Mouse (Mus musculus) left cerebral cortex, postnatal 14 days (tissue): ENCODE results near the gene Elmo1. TPM values are rescaled to one million over a fixed set of nuclear protein-coding genes. Genes with fewer than 3 reads are reported as not detected.
A peak's percentile ranks its signal among the peaks of the same experiment; 100 is the strongest.

Experiments used
- DNase-seq, 2 experiments: peaks; one replicate each; pipeline ENCODE4 v3.0.0; 2021 to 2022; ENCODE audit warnings: low spot score in 2 of 2, mixed read lengths in 1 of 2
- intact Hi-C: fragments of 180-260 bp; cut with DNase I; formaldehyde crosslinking; loops from one replicate; pipeline ENCODE4 v1.15.1; 2025
- long read RNA-seq, 2 experiments: library from polyadenylated mRNA; stranded (forward); transcript quantifications; one replicate each; pipeline ENCODE4 v2.0.0; 2021
- total RNA-seq, 2 experiments: library from RNA; stranded (reverse); gene quantifications; 2 replicates each; pipeline ENCODE4 v1.2.3; 2021

Elmo1 gene
- total RNA-seq: 10 to 100 TPM; 48.1 to 52.2 TPM
- long read RNA-seq, experiment 1, full-length matches to known transcripts: 15 of 169 reads
- long read RNA-seq, experiment 1, partial matches to known transcripts: 8 of 169 reads
- long read RNA-seq, experiment 1, other reads (novel, unspliced or antisense): 146 of 169 reads
- long read RNA-seq, experiment 2, full-length matches to known transcripts: 14 of 138 reads
- long read RNA-seq, experiment 2, partial matches to known transcripts: 6 of 138 reads
- long read RNA-seq, experiment 2, other reads (novel, unspliced or antisense): 118 of 138 reads

DNA sequence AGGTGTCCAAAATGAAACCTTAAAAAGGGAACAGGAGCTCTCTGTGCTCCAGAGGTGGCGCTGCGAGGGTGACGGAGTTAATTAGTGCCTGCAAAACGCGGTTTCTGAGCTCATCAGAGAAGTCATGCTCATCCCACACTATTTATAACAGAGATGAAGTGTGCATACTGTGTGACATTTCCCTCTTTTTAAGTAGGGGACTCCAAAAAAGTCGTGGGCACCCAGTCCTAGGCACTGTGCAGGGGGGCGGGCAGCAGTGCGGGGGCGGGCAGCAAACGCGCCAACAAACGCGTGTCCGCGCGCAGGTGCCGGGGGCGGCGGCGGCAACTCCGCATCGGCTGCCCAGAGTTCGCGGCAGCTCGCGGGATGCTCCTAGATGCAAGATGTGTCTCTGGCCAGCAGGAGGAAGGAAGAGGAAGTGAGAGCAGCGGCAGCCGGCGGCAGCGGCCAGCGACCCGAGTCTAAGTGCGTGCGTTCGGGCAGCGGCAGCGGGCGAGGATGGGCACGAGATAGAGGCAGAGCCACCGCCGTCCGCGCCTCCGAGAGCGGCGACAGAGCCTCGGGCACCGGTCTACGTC lies at the start of gene Elmo1:
Gene Elmo1, plus strand, starts transcription at position 464 of the 578 bp plus-strand sequence.
- peak; percentile 59 to 65 for DNase-seq
- intact Hi-C loops: loop anchor here (5.0 to 10.0 kb wide), 4 partner anchors 42 to 185 kb away; no protein-coding TSS in a partner anchor

DNA sequence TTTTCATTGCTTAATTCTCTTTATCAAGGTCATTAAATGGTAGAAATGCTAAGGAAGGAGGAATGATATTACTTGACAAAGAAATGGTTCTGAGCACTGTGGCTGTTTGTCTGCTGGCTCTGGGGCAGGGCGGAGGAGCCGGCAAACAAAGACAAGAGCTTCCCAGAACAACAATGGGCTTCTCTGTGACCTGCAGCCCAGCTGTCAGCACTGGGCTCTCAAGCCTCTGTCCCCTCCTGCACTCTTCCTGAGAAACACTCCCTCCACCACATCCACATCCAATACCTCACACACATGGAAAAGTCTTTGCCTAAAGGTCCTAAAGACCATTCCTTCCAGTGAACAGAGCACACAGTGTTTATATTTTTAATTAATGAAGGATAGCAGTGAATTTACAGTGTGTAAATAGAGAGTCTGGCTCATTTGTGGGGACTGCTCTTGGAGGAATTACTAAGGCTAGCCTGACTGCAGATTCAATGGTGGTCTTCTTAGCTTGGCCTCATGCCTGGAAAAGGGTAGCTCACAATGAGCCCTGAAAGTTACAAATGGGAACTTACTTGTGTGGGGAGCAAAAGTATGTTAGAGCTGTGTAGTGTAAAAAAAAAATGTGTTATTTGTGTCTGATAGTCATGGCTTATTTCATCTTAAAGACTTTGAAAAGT lies 49.1 kb upstream of the Elmo1 start:
- intact Hi-C loops: no loop called here
- DNase-seq: no peak

DNA sequence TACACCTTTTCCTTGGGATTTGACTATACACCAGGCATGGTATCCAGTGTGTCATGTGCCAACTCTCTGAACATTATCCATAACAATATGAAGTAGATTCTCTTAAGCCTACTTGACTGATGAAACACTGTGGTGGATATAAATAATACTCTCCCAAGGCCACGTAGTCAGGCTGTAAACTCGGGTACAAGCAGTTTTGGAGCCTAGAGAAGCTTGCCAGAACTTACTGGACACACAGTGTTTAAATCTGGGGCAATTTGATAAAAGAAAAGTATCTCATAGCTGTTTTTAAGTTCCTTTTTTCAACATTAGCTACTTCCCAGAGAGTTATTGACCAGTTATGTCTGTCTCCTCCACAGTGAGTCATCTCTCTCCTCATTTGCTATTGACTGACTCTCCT lies 47.5 kb upstream of the Elmo1 start:
- intact Hi-C loops: no loop called here
- DNase-seq: no peak

DNA sequence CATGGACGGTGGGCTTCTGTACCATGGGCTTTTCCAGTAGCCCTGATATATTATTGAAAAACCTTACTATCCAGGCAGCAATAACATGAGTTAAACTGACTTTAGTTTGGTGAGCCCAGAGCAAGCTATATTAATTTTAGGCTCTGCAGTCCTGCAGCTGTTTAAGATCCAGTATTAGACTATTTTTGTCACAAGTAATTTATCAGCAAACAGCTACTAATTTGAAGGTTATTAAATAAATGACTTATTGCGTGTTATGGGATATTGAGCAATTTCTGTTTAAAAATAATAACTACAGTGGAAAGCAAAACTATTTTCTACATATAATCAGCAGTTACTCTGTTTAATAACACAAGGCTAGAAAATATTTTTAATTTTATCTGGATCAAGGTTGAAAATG lies 45.0 kb upstream of the Elmo1 start:
- intact Hi-C loops: no loop called here
- no peak for DNase-seq

DNA sequence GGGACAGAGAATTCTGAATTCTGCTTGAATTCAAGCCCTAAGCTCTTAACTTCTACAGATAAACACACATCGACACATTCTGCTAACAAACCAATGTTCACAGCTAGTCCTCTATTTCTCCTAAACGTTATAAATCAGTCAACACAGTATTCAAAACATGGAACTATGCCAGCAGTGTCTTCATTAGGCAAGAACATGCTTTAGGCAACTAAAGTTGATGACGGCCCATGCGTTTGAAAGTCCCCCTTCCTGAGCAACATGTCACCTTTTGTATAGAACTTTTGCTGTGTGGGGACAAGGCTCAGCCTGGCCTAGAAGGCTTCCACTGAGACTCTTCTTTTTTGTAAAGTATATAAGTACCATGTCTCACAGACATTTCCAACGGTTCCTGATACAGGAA lies 44.6 kb upstream of the Elmo1 start:
- intact Hi-C loops: no loop called here
- DNase-seq: no peak

DNA sequence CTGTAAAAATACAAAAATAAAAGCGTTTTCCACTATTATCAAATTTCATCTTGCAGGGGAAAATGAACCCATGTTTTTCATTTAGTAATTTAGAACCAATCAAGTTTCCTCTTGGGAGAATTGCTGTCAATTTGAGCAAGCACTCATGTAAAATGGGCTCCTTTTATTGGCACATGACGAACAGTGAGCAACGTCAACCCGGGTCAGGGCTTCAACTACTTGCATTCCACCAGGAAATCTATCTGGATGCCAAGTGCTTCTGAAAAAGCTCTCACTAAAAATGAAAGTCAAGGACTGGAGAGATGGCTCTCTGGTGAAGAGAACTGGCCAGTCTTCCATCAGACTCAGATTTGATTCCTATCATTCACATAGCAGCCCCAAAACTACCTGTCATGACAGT lies 44.0 kb upstream of the Elmo1 start:
- no peak for DNase-seq
- intact Hi-C loops: no loop called here

DNA sequence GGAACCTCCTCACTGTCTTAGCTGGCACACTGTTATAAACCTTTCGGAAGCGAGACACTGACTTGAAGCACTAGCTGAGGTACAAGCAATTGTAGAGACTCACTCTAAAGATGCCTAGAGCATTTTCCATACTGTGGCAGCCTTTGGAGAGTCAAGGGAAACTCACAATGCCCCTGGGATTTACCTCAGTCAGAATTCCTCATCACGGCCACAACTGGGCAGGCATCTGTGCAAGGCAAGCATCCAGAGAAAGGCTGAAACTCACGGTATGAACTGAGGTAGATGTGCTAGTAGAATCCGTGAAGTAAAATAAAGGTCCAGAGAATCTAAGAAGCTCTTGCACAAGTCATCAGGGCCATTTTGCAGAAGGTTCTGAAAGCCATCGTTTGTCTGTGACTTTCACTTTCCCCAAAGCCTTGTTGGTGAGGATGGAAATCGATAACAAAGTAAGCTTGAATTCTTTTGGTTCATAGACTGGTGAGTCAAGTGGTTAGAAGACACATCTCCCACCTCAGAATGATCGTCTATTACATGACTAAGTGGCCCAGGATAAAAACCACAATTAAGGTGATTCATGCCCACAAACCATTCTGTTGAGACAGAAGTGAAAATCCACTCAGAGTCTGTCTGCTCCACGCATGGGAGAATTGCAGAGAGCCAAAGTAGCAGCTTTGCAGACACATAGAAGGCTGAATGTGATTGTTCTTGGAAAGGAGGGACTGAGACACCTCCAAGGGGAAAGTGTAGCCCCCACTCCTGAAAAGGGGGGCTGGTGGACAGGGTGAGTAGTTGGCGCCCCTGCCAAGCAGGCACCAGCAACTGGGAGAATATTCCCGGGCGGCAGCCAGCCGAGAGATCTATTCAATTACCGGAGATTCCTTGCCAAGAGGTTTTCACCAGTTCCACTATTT lies 42.2 kb upstream of the Elmo1 start:
- DNase-seq: no peak
- intact Hi-C loops: no loop called here

DNA sequence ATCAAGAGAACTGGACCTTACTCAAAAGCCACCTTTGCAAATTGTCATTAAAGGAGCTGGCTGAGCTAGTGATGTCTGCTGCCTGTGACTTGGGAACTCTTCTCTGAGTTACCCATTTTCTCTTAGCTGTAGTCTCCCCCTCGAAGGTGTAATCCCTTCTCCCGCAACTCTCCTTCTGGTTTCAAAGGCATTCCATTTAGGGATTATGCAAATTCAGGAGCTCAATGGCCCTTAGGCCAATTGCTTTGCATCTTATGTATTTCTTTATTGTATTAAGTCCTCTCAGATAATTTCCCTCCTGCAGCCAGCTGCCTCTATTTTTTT lies 41.6 kb upstream of the Elmo1 start:
- DNase-seq: no peak
- intact Hi-C loops: no loop called here

DNA sequence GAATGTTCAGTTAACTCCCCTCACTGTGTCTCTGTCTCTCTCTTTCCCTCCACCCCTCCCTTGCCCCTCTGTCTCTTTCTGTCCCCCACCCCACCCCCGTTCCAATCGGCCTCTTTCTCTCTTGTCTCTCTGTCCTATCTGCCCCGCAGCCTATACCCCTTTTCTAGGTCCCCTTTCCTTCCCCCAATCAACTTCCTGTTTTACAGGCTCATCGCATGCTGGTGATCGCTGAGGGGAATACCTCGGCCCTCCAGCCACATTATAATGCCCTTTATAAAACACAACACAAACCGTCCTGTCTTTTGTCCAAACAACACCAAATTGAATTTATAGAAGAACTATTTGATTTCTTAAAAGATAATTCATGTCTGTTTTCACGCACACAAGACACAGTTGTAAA lies 40.7 kb upstream of the Elmo1 start:
- intact Hi-C loops: no loop called here
- DNase-seq: no peak

DNA sequence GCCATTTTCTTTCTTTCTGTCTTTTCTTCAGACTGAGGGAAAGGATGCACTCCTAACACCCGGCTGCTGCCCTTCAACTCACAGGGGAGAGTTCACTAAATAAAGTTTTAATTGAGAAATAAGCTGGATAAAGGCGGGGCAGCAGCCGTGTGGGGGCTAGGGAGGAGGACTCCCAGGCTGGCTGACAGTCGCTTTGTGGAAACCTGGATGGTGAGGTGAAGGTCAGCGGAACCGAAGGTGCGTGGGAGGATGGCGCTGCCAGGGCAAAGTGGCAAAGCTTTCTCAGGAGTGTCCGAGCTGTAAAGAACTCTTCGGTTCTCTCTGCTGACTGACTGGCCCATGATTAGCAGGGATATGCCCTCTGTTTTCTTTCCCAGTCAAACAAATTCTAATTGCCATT lies 40.2 kb upstream of the Elmo1 start:
- intact Hi-C loops: no loop called here
- DNase-seq: no peak

DNA sequence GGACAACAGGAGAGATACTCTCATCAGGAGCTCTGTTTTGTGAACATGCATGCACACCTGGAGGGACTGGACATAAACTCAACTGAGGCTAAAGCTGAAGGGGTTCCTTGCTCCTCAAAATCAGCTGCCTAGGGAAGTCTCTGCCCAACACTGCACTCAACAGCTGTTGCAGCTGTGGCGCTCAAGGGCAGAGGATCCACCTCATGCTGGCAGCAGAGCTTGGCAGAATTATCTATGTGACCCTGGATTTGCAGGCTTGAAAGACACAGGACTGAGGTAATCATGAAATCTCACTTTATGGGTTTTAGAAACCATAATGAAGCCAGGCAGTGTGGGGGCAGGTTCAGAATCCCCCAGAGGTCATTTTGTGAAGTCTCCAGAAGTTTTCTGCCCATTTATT lies 32.5 kb upstream of the Elmo1 start:
- no peak for DNase-seq
- intact Hi-C loops: no loop called here

DNA sequence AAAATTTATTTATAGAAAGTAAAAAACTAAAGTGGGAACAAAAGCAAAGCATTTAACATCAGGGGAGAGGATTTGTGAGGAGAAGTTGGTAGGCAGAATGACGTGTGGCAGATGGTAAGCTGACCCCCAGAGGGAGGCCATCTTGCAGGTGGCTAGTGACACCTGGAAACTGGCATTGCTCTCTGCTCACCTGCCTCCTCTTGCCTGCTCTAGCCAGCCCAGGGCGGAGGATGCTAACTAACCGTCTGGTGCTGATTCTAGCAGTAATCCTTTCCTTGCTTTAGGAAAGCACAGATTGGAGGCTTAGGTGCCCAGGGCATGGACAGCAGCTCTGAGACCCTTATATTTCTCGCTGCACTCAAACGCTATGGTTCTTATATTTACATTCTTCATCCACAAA lies 29.4 kb upstream of the Elmo1 start:
- intact Hi-C loops: no loop called here
- no peak for DNase-seq

DNA sequence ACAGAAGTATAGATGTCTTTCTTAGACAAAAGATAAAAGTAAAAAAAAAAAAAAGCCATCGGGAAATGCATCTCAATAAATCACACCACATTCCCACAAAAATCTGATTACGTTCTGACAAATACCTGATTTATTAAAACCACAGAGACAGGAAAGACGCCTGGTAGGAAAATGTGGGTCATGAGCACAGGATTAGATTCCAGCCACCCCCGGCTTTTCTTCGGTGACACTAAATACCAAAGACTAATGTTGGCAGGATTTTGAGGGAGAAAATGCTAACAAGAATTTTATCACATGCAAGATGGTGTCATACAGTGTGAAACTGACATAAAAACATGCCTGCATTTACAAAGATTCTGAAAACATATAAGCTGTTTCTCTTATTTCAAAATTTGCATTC lies 27.1 kb upstream of the Elmo1 start:
- intact Hi-C loops: no loop called here
- DNase-seq: no peak

DNA sequence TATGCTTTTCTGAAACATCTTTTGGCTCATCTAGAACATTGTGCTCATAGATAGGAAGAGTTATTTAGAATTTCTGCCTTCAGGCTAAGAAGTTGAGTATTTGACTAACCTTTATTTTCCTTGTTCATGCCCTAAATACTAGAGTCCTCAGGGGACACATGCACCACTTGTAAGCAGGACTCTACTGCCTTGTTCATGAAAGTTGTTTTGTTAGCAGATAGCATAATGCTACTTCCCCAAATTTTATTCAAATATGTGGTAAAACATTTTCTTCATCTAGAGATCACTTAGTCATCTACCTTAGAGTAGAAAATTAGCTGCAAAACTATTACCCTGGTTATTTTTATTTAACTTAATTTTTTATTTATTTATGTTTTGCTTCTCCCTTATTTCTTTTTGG lies 18.4 kb upstream of the Elmo1 start:
- no peak for DNase-seq
- intact Hi-C loops: no loop called here

DNA sequence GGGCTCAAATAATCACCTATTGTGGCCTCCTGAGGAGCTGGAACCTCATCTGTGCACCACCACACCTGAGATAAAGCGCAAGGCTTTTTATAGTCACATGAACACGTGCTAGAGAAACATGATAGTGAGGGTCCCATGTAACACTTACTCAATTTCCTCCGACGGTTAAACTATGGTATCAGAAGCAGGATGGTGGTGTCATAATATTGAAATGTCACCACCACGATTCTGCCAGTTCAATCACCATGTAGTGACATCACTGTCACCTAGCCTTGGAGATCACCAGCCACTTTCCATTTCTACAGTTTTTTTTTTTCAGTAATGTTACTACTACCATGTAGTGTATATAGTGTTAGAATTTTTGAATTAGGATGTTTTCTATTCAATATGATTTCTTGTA lies 17.4 kb upstream of the Elmo1 start:
- DNase-seq: no peak

DNA sequence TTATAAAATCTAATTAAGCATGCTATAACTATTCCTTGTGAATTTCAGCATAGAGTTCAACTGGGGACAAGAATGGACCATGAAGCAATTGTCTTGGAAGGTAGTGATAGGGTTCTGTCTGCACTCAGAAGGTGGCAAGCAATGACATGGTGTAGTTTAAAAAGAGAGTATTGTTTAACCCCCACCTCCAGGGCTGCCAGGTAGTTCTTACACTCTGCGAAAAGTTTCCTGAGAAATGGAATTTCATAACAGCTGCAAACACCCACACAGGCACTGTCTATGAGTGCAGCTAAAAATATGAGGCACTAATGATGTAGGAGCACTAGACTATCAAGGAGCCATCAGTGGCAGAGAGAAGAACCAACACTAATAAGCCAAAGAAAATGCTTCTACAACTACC lies 13.9 kb upstream of the Elmo1 start:
- intact Hi-C loops: no loop called here
- no peak for DNase-seq

More for the DNA sequence above, 17.4 kb upstream of the Elmo1 start:
- intact Hi-C loops: no loop called here

DNA sequence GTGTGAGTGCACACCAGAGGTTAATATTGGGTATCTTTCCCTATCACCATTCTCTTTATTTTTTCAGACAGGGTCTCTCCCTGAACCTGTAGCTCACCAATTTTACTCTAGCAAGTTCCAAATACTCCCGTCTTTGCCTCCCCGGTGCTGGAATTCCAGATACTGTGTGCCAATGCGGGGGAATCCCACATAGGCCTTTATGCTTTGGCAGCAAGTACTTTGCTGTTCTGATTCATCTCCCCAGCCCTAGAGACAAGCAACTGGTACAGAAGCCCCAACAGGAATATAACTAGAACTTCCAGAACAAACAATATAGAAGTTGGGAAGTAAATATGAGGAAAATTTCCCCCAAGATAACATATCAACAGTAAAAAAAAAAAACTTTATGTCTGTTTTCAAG lies 13.2 kb upstream of the Elmo1 start:
- intact Hi-C loops: no loop called here
- DNase-seq: no peak

DNA sequence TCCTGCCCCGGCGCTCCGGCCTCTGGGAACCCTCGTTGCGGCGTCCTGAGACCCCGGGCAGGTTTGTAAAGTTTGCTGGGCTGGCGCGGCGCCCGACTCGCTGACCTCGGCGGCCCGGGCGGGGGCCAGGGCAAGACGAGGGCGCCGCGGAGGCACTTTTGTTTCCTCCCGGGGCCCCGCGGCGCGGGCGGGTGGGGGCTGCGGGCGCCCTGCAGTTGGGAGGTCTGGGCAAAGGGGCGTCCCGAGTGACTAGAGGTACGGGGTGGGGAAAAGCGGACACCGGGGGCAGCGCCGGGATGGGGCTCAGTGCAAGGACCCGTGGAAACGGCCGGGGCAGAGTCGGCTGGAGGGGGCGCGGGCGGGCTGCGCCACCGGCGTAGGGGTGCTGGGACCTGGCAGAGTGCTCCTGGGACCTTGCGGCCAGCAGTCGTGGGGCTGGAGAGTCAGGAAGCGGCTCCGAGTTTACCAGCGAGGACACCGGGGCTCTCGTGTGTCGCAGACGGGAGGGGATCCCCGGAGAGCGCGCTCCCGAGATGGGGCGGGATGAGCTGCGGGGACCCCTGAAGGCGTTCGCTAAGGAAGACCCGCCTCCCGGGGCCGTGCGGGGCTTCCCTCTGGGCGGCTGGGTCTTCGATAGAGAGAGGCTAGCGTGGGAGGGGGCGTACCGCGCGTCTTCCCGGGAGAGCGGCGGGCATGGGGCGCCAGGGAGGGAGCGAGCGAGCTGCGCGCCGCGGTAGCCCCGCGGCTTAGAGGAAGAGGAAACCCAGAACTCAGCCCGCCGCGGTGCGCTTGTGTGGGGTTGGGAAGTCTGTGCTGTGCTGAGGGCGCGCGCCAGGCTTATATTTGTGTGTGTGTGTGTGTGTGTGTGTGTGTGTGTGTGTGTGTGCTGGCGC lies 561 bp downstream of the Elmo1 start:
- DNase-seq: peak in 1 of 2 experiments; percentile 58
- intact Hi-C loops: loop anchor here (5.0 to 10.0 kb wide), 4 partner anchors 41 to 184 kb away; no protein-coding TSS in a partner anchor

DNA sequence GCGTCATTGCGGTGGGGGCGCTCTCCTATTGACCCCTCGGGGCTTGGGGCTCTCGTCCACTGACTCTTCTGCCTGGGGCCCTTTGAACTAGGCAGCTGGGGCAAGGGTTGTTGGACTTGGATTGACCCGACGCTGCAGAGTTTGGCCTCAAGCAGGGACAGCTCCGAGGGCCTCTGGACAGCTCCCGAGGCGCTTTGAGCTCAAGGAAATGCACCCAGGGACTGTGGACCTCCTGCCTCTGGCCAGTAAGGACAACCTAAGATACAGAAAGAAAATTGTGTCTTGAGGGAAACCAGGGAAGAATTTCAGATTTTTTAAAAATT lies 1.2 kb downstream of the Elmo1 start:
- DNase-seq: no peak
- intact Hi-C loops: loop anchor here (5.0 to 10.0 kb wide), 4 partner anchors 41 to 183 kb away; no protein-coding TSS in a partner anchor
